Mouse (Mus musculus): ENCODE data around the gene Rasgef1b.

Rasgef1b gene

DNA sequence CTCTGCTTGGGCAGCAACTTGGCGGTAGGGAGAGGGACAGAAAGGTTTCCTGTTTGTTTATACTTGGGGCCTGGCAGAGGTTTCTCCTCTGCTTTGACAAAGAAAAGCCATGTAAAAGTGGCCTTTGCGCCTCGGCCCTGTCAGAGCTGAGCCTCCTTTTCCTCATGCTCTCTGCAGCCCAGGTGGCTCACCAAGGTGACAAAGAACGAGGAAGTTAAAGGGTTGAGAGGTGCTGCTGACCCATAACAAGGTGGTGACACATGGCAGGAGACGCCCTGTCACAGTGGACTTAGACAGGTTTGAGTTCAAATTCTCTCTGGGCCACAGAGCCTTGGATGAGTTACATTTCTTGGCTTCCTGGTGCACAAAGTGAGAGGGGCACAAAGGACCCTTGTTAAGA, 325.5 kb downstream of the Rasgef1b start:
- no peak for DNase-seq (ENCODE audit: low read depth, low spot score)

DNA sequence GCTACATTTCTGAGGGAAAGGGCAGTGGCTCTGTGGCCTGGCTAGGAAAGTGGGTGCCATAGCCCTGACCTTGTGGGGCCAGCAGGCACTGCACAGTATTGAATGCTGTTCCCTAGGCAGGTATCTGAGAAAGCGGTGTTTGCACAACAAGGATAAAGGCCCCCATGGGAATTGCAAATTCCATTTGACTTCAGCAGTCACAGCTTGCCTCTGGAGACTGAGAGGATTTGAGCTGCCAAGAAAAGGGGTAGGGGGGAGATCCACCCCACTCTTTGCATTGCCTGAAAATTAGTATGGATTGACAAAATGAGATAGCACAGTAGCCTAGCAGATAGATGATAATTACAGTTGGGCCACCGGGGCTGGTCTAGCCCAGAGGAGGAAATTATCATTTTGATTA, 326.1 kb downstream of the Rasgef1b start:
- no peak for DNase-seq (ENCODE audit: low read depth, low spot score)

DNA sequence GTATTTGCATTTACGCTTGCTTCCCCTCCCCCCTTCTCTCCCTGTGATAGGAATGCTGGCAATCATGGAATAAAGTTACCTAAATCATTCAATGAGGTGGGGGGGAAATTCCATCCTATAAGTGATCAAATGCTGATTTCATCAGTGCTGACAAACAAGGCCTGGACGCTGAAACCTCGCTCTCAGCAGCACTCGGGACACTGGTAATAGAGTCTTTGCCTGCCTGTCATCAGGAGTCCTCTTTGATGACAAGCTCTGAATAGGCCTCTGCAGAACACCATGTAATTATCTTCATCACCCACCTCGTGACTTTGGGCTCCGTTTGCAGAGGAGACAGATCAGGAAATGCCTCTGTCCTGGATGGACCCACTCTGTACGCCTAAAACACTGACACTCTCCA, 326.6 kb downstream of the Rasgef1b start:
- no peak for DNase-seq (ENCODE audit: low read depth, low spot score)

DNA sequence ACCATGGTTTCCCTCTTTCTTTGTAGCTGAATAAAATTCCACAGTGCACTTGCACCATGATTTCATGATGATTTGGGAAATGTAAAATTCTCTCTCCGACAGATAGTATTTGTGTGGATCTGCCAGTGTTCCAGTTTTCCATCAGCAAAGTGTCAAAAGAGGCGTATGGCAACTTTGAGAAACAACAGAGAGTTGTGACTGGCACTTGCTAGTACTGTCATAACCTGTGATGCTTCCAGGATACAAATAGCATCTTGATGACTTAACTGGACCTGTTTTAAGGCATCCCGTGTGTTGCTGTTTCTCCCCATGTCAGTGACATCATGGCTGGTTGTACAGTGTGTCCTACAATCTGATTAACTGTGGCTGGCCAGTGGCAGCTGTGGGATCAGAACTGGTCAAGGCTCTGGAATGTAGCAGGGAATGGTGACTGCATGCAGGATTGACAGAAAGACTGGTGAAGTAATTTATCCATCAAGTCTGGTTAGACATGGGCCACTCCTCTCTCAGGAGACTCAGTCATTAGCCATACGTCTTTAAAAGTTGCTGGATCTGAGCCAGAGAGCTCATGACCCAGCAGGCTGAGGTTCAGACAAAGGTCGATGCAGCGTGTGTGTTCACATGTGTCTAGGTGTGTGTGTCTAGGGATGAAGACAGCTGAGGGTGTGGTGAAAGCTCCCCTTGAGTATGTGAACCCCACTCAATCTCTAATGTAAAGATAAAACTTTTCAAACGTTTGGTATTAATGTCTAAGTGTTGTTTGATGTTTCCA, 328.8 kb downstream of the Rasgef1b start:
- DNase-seq (ENCODE audit: low read depth, low spot score): no peak

DNA sequence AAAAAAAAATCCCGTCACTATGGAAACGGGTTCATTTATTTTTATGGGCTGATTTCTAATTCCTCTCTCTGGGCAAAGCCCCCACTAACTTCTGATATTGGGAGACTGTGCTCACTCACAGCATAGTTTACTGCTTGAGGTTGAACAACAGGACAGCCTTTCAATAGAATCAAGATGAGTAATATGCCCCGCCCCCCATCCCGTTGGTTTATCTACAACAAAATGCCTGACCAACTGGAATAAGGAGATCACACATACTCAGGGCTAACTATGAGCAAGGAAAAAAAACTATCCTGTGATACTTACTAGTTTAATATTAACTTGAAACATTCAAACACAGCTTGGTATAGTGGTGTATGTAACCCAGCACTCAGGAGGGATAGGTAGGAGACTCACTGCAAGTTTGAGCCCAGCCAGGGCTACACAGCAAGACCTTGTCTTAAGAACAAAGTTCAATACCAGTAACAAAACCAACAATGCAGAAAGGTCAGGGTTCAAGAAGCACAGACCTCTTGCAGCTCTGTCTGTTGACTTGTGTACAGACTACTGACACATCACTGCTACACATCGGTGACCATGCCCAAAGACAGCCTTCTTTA, 330.3 kb downstream of the Rasgef1b start:
- no peak for DNase-seq (ENCODE audit: low read depth, low spot score)

DNA sequence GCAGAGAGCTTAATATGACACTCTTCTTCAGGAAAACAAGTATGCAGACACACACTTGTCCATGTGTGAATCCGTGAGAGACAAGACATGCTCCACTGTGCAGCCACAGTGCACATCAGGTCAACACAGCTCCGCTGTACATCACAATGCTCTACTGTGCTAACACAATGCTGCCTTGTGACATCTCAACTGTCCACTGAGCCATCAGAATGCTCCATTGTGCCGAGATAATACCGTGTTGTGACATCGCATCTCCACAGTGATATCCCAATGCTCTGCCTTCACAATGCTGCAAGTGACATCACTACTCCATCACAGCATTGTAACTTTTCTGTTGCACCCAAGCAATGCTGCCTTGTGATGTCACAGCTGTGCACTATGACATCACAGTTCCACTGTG, 334.3 kb downstream of the Rasgef1b start:
- DNase-seq (ENCODE audit: low read depth, low spot score): no peak

DNA sequence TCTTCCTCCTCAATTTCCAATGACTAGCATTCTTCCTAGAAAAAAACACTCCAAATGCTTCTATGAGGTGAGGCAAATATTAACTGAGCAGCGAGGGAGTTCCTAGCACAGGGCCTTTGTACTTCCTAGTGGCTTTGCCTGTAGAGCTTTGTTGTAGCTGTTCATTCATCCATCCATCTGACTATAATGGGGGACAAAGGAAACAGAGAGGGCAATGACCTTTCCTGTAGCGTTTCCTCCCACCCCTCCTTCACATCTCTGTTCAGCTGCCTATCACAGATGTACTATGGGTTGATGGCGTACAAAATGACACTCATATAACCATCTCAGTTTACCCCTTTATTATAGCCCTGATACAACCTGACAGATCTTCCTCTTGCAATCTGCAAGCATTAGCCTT, 337.3 kb downstream of the Rasgef1b start:
- no peak for DNase-seq (ENCODE audit: low read depth, low spot score)

DNA sequence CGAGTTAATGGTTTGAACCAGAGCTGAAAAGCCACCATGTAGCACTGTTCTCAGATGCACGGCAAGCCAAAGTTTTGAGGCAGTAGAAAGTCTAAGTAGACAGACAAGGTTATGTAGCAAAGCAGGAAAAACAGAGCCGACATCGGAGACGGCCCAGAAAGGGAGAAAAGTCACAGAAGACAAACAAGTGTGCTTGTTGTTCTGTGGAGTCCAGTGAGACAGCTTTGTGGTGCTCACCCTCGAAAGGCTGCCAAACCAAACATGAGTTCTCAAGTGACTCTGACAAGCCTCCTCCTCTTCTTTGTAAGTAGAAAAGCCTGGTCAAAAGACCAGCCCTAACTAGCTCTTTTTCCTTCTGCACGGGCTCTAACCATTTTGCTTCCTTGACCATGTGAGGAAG, 338.1 kb downstream of the Rasgef1b start:
- DNase-seq (ENCODE audit: low read depth, low spot score): no peak

DNA sequence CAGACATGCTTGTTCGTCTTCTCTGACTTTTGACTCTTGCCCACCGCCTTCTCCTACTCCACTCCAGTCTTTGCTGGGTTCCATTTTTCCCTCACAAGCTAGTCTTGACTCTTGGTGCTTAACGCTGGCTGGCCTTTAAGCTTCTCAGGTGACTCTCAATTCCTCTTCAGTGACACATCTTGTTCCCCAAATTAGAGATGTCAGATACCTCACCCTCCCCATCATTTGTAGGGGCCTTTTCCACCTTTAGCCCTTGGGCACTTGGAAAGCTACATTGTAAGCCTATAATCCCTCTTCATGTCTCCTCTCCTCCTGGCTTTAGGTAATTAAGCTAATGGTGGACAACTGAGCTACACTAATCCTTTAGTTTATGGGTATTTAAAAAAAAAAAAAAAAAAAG, 338.6 kb downstream of the Rasgef1b start:
- no peak for DNase-seq (ENCODE audit: low read depth, low spot score)

DNA sequence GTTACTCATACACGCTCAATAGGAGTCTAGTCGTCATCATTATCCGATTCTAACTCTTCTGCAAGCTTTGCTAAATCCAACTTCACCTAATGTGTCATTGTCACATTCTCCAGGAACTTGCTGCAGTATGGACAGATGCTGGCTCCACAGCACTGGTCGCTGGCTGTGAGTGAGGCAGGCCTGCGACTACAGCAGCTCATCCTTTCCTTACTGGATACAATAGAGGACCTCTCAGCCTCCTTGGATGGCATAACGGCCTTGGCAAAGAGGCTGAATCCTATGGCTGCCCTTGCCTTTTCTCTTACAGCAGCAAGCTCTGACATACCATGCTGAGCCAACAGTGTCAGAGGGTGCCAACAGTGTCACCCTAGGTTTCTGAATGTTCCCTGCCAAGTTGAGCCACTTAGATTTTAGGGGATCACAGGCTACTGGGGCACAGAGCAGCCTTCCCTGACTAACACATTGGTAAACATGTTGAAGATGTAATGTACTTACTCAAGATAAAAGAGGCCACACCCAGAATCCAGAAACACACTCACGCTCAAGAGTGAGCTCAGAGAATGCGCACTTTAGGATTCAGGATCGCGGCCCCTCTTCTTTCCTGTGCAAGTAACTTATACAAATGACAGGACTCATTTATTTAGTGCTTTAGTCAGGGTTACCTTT, 340.1 kb downstream of the Rasgef1b start:
- DNase-seq (ENCODE audit: low read depth, low spot score): no peak

DNA sequence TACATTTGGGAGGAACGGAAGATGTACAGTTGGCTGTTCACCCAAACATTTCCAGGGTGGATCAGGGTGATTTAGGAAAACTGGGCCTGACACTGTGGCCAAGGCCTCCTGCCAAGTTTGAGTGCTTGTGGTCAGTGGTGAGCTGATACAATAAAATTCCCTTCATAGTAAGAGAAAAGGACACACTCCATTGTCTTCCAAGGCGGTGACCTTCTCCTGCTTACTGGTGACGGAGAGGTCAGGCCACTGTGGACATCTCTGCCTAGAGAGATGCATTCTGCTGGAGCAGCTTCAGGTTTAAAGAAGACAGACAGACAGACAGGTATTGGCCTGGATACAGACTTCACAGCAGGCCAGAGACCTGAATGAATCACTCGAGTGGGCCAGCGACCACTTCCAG, 340.7 kb downstream of the Rasgef1b start:
- DNase-seq (ENCODE audit: low read depth, low spot score): no peak

DNA sequence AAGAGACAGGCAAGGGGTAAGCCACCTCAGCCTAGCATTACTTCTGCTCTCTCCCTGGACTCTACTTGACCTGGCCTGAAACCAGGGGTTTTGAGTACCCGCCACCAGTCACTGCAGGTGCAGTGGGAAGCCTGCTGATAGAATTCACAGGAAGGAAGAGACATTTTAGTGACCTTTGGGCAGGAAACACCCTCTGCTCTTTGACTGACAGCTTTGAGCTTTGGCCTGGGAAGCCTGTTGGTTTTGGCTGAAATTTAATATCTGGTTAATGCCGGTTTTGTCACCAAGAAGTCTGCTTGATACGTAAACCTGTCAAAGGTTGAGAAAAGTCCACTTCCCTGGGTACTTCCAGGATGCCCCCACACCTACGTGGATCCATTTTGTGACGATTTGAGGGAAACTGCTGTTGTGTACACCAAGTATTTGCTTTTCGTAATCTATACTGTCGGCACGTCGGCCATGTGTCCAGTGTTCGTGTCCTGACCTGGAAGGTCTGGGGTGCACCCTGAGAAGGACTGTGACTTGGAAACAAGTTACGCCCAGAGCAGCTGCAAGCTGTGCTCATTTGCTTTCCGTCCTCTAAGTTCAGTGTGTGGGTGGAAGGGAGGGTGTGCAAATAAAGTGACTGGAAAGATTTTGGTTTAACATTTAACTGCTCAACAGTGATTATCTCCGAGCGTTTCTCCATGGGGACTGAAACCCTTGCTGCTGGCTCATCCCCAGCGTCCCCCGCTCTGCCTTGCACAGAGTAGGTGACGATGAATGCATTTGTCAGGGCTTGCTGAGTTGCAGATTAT, 341.5 kb downstream of the Rasgef1b start:
- no peak for DNase-seq (ENCODE audit: low read depth, low spot score)

DNA sequence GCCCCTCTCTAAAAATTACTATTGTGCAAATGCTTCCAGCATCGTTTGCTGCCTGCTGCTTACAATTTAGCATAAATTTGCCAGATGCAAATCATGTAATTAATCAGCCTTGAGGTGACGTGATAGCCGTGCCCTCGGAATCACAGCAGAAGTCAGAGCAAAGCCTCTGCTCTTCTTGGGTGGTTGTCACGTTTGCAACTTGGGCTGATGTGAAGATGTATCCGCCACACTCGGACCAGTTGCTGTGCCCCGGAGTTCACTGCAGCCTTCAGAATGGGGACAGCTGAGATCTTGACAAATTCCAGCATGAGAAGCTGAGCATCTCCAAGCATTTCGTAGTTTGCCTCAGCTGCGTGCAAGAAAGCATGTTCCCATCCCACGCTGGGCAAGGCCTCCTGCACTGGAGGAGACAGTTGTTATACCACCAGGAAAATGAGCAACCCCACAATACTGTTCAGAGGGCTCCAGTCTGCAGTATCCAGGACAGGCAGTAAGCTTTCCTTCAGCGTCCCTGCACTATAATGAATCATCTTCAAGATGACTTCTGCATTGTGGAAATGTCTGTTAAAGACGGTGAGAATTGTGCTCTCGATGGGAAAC, 342.5 kb downstream of the Rasgef1b start:
- DNase-seq (ENCODE audit: low read depth, low spot score): no peak

DNA sequence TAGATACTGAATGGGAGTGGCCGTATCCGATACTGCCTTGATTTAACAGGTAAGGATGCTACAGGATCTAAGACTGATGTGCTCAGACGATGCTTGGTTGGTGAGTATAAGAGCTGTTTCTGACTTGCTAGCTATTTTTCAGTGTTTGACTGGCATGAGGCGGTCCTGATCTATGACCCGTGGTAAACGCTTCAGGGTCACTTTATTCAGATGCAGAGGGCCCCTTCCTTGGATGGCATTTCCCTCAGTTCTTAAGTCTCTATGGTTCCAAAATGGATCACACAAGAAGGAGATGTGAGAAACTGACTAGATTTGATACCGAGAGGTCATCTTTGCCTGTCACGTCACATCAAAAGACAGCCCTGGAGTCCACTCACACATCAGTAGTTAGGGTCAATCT, 343.1 kb downstream of the Rasgef1b start:
- no peak for DNase-seq (ENCODE audit: low read depth, low spot score)

DNA sequence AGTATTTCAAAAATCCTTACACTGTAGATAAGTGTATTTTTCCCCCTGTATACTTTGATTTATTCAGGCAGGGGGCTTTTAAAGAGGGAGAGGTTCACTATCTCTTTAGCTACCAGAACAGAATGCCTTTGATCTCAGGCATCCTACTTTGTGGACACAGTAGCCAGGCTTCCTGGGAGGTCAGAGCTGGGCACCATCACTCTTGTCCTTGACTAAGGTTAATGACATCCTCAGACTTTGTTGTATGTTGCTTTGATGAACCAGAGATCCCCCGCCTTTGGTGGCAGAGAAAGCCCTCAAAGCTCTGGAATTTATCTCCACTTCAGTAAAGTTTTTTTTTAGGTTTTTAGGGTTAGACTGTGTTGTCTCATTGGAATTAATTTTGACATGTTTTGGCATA, 343.8 kb downstream of the Rasgef1b start:
- no peak for DNase-seq (ENCODE audit: low read depth, low spot score)

DNA sequence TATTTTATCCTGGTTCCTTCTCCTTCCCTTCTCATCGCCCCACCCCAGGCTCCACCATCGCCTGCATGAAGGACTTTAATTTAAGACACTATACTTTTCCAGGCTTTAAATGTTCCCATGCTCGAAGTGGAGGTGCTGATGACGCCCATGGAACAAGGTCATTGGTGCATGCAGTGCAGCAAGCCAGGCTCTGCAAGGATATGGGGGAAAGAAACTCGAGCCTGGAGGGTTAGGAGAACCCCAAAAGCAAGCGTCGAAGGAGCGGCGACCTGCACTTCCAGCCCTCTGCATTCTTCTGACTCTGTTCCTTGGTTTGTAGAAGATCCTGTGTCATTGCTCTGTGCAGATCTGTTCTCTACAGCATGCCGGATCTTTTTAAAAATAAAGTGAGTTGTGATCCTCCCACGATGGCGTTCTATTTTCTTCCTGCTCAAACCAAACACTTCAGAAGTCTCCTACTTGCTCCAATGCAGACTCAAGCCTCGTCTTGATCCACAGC, 345.0 kb downstream of the Rasgef1b start:
- DNase-seq (ENCODE audit: low read depth, low spot score): no peak

DNA sequence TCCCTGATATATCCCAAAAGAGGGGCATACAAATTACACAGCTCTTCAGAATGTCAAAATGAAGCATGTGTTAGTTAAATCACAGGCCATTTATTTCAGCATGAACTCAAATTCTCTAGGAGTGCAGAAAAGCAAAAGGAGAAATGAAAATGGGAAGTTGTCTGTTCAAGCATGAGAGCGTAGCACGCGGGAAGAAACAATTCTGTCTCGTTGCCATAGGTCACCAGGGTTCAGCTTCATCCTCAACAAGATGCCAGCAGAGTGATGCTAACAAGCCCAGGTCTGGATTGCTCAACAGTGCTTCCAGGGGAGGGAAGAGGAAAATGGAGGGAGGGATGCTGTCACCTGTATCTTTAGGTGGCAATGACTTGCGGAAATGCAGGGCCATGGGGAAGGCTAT, 346.1 kb downstream of the Rasgef1b start:
- no peak for DNase-seq (ENCODE audit: low read depth, low spot score)

DNA sequence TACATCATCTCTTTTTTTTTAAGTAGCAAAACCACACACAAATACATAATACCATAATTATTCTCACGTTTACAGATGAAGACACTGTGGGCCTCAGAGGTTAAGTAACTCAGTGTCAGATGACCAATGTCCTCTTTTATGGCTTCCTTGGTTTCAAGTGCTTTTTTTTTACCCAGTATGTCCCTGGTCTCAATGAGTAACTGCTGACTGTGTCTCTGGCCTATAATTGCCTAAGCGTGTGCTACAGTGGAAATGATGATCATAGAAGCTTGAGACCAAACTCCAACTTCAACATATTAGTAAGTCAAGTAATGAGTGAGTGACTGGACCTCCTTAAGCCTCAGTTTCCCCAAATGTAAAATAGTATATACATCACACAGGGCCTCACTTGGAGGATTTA, 347.2 kb downstream of the Rasgef1b start:
- DNase-seq (ENCODE audit: low read depth, low spot score): no peak

DNA sequence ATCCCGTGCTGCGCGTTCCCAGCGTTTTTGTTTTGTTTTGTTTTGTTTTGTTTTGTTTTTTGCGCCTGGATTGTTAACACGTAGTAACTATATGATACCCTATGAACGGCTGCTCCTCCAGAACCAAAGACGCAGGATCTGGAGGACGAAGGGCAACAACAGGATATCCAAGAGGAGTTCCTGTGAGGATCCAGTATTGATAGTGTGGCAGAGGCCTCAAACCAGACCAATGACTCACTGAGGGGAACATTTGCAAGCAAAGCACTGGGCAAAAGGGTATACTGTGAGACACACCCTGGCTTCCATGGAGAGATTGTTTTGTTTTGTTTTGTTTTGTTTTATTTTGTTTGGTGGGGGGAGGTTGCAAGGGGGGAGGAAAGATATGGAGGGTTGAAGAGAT, 348.0 kb downstream of the Rasgef1b start:
- DNase-seq (ENCODE audit: low read depth, low spot score): no peak

DNA sequence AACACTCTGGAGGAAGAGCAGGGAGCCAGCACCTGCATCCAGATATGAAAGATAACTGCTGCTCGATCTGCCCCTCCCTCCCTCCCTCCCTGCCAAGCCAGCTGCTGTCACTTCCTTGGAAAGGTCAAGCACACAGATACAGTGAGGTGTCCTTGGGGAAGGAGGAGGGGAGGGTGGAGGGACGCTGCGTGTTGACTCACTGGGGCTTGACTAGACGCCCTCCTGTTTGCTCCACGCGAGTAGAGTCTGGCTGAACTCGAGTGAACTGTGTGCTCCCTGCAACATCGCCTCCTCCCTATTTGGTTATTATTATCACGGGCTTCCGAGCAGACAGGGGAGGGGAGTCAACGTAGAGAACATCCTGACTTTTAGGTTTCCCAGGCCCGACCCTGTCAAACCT, 348.7 kb downstream of the Rasgef1b start:
- peak; percentile 5 for DNase-seq (ENCODE audit: low read depth, low spot score)

DNA sequence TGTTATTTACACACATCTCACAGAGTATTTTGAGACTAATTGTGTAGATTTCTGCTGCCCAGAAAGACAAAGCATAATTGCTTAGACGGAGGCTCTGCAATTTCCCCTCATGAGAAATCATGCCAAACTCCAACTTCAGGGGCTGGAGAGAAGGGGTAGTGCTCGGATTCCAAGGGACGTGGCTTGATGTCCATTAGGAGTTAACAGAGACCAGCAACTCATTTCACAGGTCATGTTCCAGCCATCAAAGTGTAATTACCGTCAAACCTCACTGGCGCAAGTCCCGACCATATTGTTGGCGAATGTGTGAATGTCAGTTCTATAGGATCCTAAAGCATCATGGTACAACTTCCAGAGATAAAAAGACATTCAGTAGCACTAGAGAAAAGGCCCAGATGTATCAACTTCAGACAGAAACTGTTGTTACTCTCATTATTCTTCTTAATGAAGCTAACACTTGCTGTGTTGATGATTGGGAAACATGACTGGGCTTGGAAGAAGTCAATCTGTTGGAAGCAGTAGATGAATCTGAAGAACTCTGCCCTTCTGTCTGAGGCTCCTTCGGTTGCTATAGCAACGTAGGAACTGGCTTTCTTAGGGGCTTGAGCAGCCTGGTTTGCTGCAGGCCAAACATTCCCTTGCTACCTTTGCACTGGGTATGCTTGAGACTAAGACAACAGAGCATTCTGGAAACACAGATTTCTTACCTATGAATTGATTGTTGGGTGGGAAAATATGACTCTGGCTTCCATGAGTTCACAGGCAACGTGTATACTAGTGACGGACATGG, 350.2 kb downstream of the Rasgef1b start:
- peak; percentile 29 for DNase-seq (ENCODE audit: low read depth, low spot score)
